In genomic region chr5:44608901-44609300, GRCm38 (mm10) we compare ENCODE assay signal across 6 mouse cellular contexts.
"Had no signal": no experiment of that assay in that cellular context is flagged by ENCODE, and none has a peak within 500 bp of the region (broad histone marks: within the 10 kb centered on the region; RNA-seq: fewer than 3 reads in every experiment).

No protein-coding gene starts in this region.

- DNase-seq: kidney, adult 8-10 months; lung, adult 2 months; lung, postnatal 36 days; retina, postnatal 1 day; spleen, adult 18-20 months; thymus, postnatal 36 days had no signal
